Mouse (Mus musculus): ENCODE data around the gene Dhrs1.

GRCm38 (mm10) chr14:55720666-55721065 lies 24.8 kb downstream of the Dhrs1 start:
- no peak for TF ChIP-seq POLR2AphosphoS2 (IDR thresholded peaks at IDR 0.05; ENCODE audit: insufficient read length, low read depth)
- TF ChIP-seq E2F4 (IDR thresholded peaks at IDR 0.05; ENCODE audit: insufficient read depth), result no peak
- no peak for TF ChIP-seq SRF (IDR thresholded peaks at IDR 0.05; ENCODE audit: control insufficient read depth, insufficient read length, low read depth)
- TF ChIP-seq USF1 (IDR thresholded peaks at IDR 0.05; ENCODE audit: low read depth), result no peak
- no peak for TF ChIP-seq MAX (IDR thresholded peaks at IDR 0.05; ENCODE audit: low read depth)
- no peak for TF ChIP-seq POLR2A (IDR thresholded peaks at IDR 0.05; ENCODE audit: insufficient read length, low read depth)
- TF ChIP-seq MYOG (IDR thresholded peaks at IDR 0.05; ENCODE audit: control insufficient read depth in 1 of 3, insufficient read depth in 1 of 3, insufficient read length in 2 of 3, low read depth in 2 of 3), result no peak
- no peak for TF ChIP-seq TCF3 (IDR thresholded peaks at IDR 0.05; ENCODE audit: insufficient read length, low read depth)
- no peak for TF ChIP-seq CEBPB (IDR thresholded peaks at IDR 0.05; ENCODE audit: insufficient read depth, poor library complexity, severe bottlenecking)
- no peak for TF ChIP-seq TCF12 (IDR thresholded peaks at IDR 0.05; ENCODE audit: insufficient read depth, poor library complexity, severe bottlenecking)
- TF ChIP-seq MYOD1 (IDR thresholded peaks at IDR 0.05; ENCODE audit: control insufficient read depth in 1 of 3, insufficient read length in 2 of 3, low read depth in 2 of 3), result no peak
- no peak for TF ChIP-seq REST (IDR thresholded peaks at IDR 0.05; ENCODE audit: insufficient read depth, insufficient read length)

All from myocyte (in vitro differentiated cells).